Mouse (Mus musculus) ES-Bruce4 (cell line): Measurements from ENCODE around the gene Enam.

ENCODE experiments used
- CTCF ChIP-seq: IDR thresholded peaks from one replicate; pipeline ENCODE4 v1.8.1; 2011; ENCODE audit warnings: low read depth, low read length
- EP300 ChIP-seq: IDR thresholded peaks from 2 replicates; pipeline ENCODE4 v1.6.1; 2011; ENCODE audit warnings: low read depth, low read length; ENCODE audit not compliant: insufficient read depth
- POLR2A ChIP-seq: IDR thresholded peaks from one replicate; pipeline ENCODE4 v1.8.1; 2011; ENCODE audit warnings: low read length; ENCODE audit not compliant: insufficient read depth

- no peak for TF ChIP-seq CTCF
- no peak for TF ChIP-seq POLR2A
- no peak for TF ChIP-seq EP300
These were observed at the start of gene Enam for GRCm38 (mm10) chr5:88487675-88488074.
